Mouse (Mus musculus): ENCODE measurements around the gene Galnt6. TPM values are rescaled to one million over a fixed set of nuclear protein-coding genes. Genes with fewer than 3 reads are reported as not detected.
A peak's percentile ranks its signal among the peaks of the same experiment; 100 is the strongest.

The Galnt6 gene
- polyA plus RNA-seq, 1 experiment from 2014 or later: 0.27 TPM

DNA sequence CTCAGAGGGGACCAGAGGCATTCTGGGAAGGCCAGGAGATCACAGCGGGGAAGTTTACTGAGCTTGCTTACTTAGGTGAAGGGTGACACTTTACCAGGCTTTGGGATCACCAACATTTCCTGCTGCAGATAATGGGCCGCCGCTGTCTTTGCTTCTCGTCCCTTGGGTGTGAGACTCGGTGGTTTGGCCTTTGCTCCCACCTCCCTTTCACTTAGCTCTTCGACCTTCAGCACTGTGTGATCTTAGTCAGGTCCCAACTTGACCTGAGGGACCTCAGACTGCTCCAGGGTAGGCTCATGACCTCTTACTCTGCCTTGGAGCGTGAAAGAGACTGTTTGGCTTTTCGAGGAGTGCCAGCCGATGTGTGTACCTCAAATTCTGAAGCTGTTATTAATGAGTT, 1.9 kb upstream of the Galnt6 start:
- H3K4me1 ChIP-seq: peaks cover 11% of the 10 kb centered on the region
- no peaks in the 10 kb centered on the region for H3K36me3 ChIP-seq
- WGBS: 52% methylated on average over 9 of the region's 9 CpGs
- no peak overlapping the region for H3K27ac ChIP-seq (replicated peaks)
- H3K9ac ChIP-seq (replicated peaks): no peak overlapping the region
- H3K27me3 ChIP-seq: peaks cover 43% of the 10 kb centered on the region
- no peaks in the 10 kb centered on the region for H3K9me3 ChIP-seq
- H3K4me3 ChIP-seq: no peak overlapping the region
- no peak for ATAC-seq (replicated peaks)
- no peak overlapping the region for H3K4me2 ChIP-seq (replicated peaks)

DNA sequence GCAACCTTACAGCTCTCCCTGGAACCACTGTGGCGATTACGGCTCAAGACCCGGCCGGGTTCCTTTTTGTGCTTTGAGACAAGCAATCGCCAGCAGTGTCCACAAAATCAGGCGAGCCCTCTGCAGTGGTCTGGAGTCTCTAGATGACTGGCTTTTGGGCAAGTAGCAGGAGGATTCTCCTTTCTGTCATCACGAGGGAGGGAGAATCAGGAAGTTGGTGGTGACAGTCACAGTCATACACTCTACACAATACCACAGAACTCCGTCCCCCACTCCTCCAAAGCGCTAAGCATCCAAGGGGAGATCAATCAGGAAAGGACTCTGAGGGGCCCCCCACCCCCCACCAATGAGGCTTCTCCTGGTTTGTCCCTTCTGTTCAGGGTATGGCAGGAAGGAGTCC, 590 bp downstream of the Galnt6 start:
- Histone ChIP-seq H3K4me1 (peaks cover 11% of the 10 kb centered on the region), H3K36me3 (no peaks in the 10 kb centered on the region), H3K27ac (replicated peaks) (no peak overlapping the region), H3K4me3 (peak overlapping the region; percentile 33), H3K9ac (replicated peaks) (no peak overlapping the region), H3K27me3 (peaks cover 43% of the 10 kb centered on the region), H3K9me3 (no peaks in the 10 kb centered on the region), H3K4me2 (replicated peaks) (peak overlapping the region; percentile 48)
- ATAC-seq (replicated peaks): no peak
- WGBS: 23% methylated on average over 9 of the region's 9 CpGs

GRCm38 (mm10) chr15:100727834-100728233, 1.3 kb downstream of the Galnt6 start:
- no peaks in the 10 kb centered on the region for H3K9me3 ChIP-seq
- H3K27ac ChIP-seq (replicated peaks): no peak overlapping the region
- H3K4me3 ChIP-seq: no peak overlapping the region
- 85% methylated on average over 11 of the region's 11 CpGs for whole genome bisulfite sequencing
- no peak for ATAC-seq (replicated peaks)
- H3K4me1 ChIP-seq: peaks cover 11% of the 10 kb centered on the region
- no peaks in the 10 kb centered on the region for H3K36me3 ChIP-seq
- H3K9ac ChIP-seq (replicated peaks): no peak overlapping the region
- peaks cover 43% of the 10 kb centered on the region for H3K27me3 ChIP-seq
- H3K4me2 ChIP-seq (replicated peaks): no peak overlapping the region

- no peak overlapping the region for H3K4me2 ChIP-seq (replicated peaks)
- no peak overlapping the region for H3K9ac ChIP-seq (replicated peaks)
- no peak overlapping the region for H3K4me3 ChIP-seq
- 86% methylated on average over 11 of the region's 11 CpGs for WGBS
- no peaks in the 10 kb centered on the region for H3K36me3 ChIP-seq
- no peak for ATAC-seq (replicated peaks)
- peaks cover 11% of the 10 kb centered on the region for H3K4me1 ChIP-seq
- H3K27me3 ChIP-seq: peaks cover 40% of the 10 kb centered on the region
- H3K27ac ChIP-seq (replicated peaks): no peak overlapping the region
- H3K9me3 ChIP-seq: no peaks in the 10 kb centered on the region
Measured at GRCm38 (mm10) chr15:100726721-100727120, 2.5 kb downstream of the Galnt6 start.

DNA sequence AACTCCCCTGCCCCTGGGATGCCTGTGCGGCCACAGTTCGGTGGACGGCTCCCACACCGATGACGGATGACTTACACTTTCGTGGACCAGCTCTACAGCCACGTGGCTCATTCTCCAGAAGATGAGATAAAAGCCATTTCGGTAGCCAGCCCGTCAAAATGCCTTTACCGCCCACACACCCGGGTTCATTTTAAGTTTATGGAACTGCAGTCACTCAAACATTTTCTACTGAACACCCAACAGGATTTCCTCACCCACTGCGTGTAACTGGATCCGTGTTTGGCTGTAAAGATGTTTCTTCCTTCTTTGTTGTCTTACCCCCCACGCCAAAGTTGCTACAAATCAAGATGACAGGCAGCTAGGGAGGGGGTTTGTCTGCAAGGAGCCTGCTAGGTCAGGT, 5.7 kb downstream of the Galnt6 start:
- peaks cover 14% of the 10 kb centered on the region for H3K27me3 ChIP-seq
- WGBS: 82% methylated on average over 14 of the region's 14 CpGs
- 0 out of 2 replicates have a peak, but pooled peaks cover under 1% of the 10 kb centered on the region for H3K4me1 ChIP-seq
- no peak for ATAC-seq (replicated peaks)
- no peak overlapping the region for H3K9ac ChIP-seq (replicated peaks)
- no peak overlapping the region for H3K4me3 ChIP-seq
- H3K36me3 ChIP-seq: no peaks in the 10 kb centered on the region
- no peaks in the 10 kb centered on the region for H3K9me3 ChIP-seq
- H3K27ac ChIP-seq (replicated peaks): no peak overlapping the region
- H3K4me2 ChIP-seq (replicated peaks): no peak overlapping the region

DNA sequence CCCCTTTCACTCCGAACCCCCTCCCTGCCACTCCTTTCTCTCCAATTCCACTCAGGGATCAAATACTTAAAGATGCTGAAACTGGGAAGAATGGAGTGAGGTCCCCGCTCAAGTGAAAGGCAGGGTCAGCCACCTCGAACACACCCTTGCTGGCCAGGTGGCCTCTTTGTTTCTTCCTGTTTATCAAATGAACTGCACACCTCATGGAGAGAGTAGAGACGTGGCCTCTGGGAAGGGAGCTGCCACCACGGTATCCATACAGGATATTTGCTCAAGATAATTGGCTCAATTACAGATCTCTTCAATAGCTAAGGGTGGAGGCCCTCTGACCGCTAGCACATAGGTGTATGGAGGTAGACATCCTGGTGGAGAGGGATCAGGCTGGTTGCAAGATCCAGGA, 6.6 kb downstream of the Galnt6 start:
- Histone ChIP-seq H3K4me1 (no peaks in the 10 kb centered on the region), H3K27ac (replicated peaks) (no peak overlapping the region), H3K9ac (replicated peaks) (no peak overlapping the region), H3K4me3 (no peak overlapping the region), H3K27me3 (peaks cover 4% of the 10 kb centered on the region), H3K4me2 (replicated peaks) (no peak overlapping the region), H3K9me3 (no peaks in the 10 kb centered on the region), H3K36me3 (no peaks in the 10 kb centered on the region)
- whole genome bisulfite sequencing: 72% methylated on average over 6 of the region's 6 CpGs
- no peak for ATAC-seq (replicated peaks)

- H3K4me2 ChIP-seq (replicated peaks): no peak overlapping the region
- WGBS: 71% methylated on average over 4 of the region's 4 CpGs
- H3K4me1 ChIP-seq: no peaks in the 10 kb centered on the region
- no peak overlapping the region for H3K4me3 ChIP-seq
- ATAC-seq (replicated peaks): no peak
- H3K27ac ChIP-seq (replicated peaks): no peak overlapping the region
- H3K27me3 ChIP-seq: 0 out of 2 replicates have a peak, but pooled peaks cover under 1% of the 10 kb centered on the region
- no peak overlapping the region for H3K9ac ChIP-seq (replicated peaks)
- H3K36me3 ChIP-seq: no peaks in the 10 kb centered on the region
- no peaks in the 10 kb centered on the region for H3K9me3 ChIP-seq
Measured at GRCm38 (mm10) chr15:100722026-100722425, 7.2 kb downstream of the Galnt6 start.

DNA sequence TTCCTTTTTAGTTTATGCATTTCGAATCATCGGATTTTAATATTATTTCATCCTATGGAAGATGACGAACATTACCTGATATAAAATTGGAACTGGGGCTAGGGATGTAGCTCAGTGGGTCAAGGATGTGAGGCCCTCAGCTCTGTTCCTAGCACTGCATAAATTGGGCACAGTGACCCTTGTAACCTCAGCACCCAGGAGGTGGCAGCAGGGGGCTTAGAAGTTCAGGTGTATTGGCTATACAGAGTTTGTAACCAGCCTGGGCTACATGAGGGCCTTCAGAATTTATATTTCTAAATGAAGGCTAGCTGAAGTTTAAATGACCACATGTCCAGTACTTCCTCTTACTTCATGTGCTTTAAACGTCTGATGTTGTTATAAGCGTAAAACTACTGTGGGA, 7.7 kb downstream of the Galnt6 start:
- 91% methylated on average over 5 of the region's 5 CpGs for WGBS
- no peaks in the 10 kb centered on the region for H3K4me1 ChIP-seq
- no peaks in the 10 kb centered on the region for H3K27me3 ChIP-seq
- no peak overlapping the region for H3K9ac ChIP-seq (replicated peaks)
- no peak overlapping the region for H3K27ac ChIP-seq (replicated peaks)
- H3K9me3 ChIP-seq: no peaks in the 10 kb centered on the region
- no peaks in the 10 kb centered on the region for H3K36me3 ChIP-seq
- H3K4me2 ChIP-seq (replicated peaks): no peak overlapping the region
- H3K4me3 ChIP-seq: no peak overlapping the region
- ATAC-seq (replicated peaks): no peak

- Histone ChIP-seq H3K27me3 (no peaks in the 10 kb centered on the region), H3K9ac (replicated peaks) (no peak overlapping the region), H3K27ac (replicated peaks) (no peak overlapping the region), H3K4me1 (no peaks in the 10 kb centered on the region), H3K4me2 (replicated peaks) (no peak overlapping the region), H3K36me3 (no peaks in the 10 kb centered on the region), H3K9me3 (no peaks in the 10 kb centered on the region), H3K4me3 (no peak overlapping the region)
- no peak for ATAC-seq (replicated peaks)
- 90% methylated on average over 10 of the region's 10 CpGs for WGBS
Measured at GRCm38 (mm10) chr15:100720066-100720465, 9.1 kb downstream of the Galnt6 start.

- Histone ChIP-seq H3K36me3 (no peaks in the 10 kb centered on the region), H3K4me2 (replicated peaks) (no peak overlapping the region), H3K27ac (replicated peaks) (no peak overlapping the region), H3K9ac (replicated peaks) (no peak overlapping the region), H3K27me3 (no peaks in the 10 kb centered on the region), H3K9me3 (no peaks in the 10 kb centered on the region), H3K4me3 (no peak overlapping the region), H3K4me1 (no peaks in the 10 kb centered on the region)
- no peak for ATAC-seq (replicated peaks)
- 95% methylated on average over 5 of the region's 5 CpGs for WGBS
Measured at GRCm38 (mm10) chr15:100719217-100719616, 10.0 kb downstream of the Galnt6 start.

GRCm38 (mm10) chr15:100718572-100718971, 10.6 kb downstream of the Galnt6 start:
- WGBS: 81% methylated on average over 11 of the region's 11 CpGs
- ATAC-seq (replicated peaks): no peak
- H3K4me3 ChIP-seq: no peak overlapping the region

DNA sequence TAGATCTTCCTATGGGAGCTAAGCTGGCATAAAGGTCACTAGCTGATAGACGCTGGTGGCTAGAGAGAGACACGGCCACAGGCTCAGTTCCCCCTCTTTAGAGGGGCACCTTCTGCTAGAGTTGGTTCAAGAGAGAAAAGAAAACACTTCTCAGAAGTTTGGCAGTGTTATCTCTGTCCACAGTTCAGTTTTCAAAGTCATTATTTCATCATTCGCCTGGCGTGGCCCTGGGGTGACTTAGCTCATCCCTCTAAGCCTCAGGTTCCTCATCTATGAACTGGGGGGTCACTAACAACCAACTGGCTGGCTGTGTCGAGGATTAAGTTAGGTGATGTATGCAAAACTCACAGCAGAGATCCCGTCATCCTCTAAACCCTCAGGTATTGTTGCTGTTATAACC, 11.2 kb downstream of the Galnt6 start:
- H3K27ac ChIP-seq (replicated peaks): no peak overlapping the region
- no peak overlapping the region for H3K9ac ChIP-seq (replicated peaks)
- no peaks in the 10 kb centered on the region for H3K4me1 ChIP-seq
- no peak overlapping the region for H3K4me3 ChIP-seq
- H3K27me3 ChIP-seq: no peaks in the 10 kb centered on the region
- ATAC-seq (replicated peaks): no peak
- 86% methylated on average over 6 of the region's 6 CpGs for WGBS
- no peaks in the 10 kb centered on the region for H3K9me3 ChIP-seq
- H3K4me2 ChIP-seq (replicated peaks): no peak overlapping the region
- no peaks in the 10 kb centered on the region for H3K36me3 ChIP-seq

More at GRCm38 (mm10) chr15:100718572-100718971, 10.6 kb downstream of the Galnt6 start:
- no peaks in the 10 kb centered on the region for H3K36me3 ChIP-seq
- H3K4me2 ChIP-seq (replicated peaks): no peak overlapping the region
- no peak overlapping the region for H3K27ac ChIP-seq (replicated peaks)
- no peaks in the 10 kb centered on the region for H3K9me3 ChIP-seq
- no peak overlapping the region for H3K9ac ChIP-seq (replicated peaks)
- H3K27me3 ChIP-seq: no peaks in the 10 kb centered on the region
- H3K4me1 ChIP-seq: no peaks in the 10 kb centered on the region

- H3K27me3 ChIP-seq: no peaks in the 10 kb centered on the region
- WGBS: 44% methylated on average over 9 of the region's 9 CpGs
- no peak for ATAC-seq (replicated peaks)
- no peak overlapping the region for H3K4me3 ChIP-seq
- H3K36me3 ChIP-seq: no peaks in the 10 kb centered on the region
- no peaks in the 10 kb centered on the region for H3K4me1 ChIP-seq
- H3K9me3 ChIP-seq: no peaks in the 10 kb centered on the region
- H3K27ac ChIP-seq (replicated peaks): no peak overlapping the region
- no peak overlapping the region for H3K4me2 ChIP-seq (replicated peaks)
- H3K9ac ChIP-seq (replicated peaks): no peak overlapping the region
Measured at GRCm38 (mm10) chr15:100715399-100715993, 13.7 kb downstream of the Galnt6 start.

All from forebrain, embryonic 15.5 days (tissue).